Mouse (Mus musculus) embryonic fibroblast, embryonic 13.5 days (primary cell): Measurements from ENCODE around the gene Pole2.

Experiments
- CTCF ChIP-seq: IDR thresholded peaks from 2 replicates; pipeline ENCODE4 v1.5.1; 2011; ENCODE audit warnings: mild to moderate bottlenecking, control low read depth, low read length, moderate library complexity, borderline replicate concordance; ENCODE audit not compliant: insufficient read depth
- POLR2A ChIP-seq: IDR thresholded peaks from 2 replicates; pipeline ENCODE4 v1.6.1; 2011; ENCODE audit warnings: low read depth, mild to moderate bottlenecking, control low read depth, low read length, moderate library complexity

DNA sequence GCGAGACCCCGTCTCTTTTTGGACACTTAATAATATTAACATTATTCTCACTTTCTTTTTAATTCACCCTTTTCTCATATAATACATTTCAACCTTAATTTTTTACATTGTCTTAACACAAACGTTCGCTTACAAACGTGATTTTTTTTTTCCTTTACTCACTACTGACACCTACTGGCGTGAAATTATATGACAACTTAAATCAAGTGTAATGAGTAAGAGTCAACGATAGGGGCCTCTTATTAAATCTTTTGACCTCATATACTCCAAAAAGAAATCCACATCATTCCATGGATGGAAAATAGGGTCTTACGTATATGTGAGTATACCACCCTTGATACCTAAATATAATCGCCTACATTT lies 68.4 kb downstream of the Pole2 start:
- no peak for TF ChIP-seq CTCF
- TF ChIP-seq POLR2A: no peak
